Mouse (Mus musculus): ENCODE measurements around the gene Trcg1. TPM values are rescaled to one million over a fixed set of nuclear protein-coding genes. Genes with fewer than 3 reads are reported as not detected.
"Not testable (repeated sequence)": the region's sequence is repeated elsewhere in the genome, so short reads cannot be mapped to it uniquely, and the experiment has no call there.

Trcg1 gene
- polyA plus RNA-seq, 1 experiment, result not detected

DNA sequence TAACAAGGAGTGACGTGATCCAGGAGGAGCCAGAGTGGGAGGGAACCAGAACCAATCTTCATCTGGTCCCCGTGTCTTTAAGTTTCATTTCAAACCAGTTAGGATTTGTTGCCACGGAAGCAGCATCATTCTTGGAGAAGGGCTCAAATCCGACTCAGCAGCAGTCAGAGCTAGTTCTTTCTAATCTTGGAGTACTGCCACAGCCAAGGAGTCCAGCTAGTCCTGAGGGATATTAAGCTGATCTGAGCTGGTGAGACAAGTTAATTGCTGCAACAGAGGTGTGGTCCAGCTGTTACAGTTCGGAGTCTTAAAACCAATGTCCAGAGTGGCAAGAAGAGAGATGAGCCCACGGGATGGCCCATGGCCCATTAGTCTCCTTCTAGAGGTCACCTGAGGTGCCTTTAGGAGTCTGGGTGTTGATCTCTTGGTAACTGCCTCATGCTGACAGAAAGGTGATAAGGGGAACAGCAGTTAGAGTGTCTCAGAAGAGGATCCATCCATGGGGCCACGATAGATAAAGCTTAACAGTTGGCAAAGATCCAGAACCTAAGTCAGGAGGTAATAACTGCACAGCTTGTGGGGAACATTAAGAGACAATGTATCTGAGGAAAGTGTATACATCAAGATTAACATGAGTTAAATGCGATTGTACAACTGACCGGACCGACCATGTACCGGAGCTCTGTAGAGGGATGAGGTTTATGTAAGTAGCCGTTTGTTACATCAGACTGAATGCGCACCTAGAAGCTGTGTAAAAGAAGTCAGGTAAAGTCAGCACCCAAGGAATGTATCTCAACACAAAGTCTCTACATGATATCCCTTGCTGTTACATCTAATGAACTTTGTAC is 10.4 kb upstream of the Trcg1 start:
- Histone ChIP-seq H3K4me2 (ENCODE audit: low read depth) (no peak overlapping the region), H3ac (ENCODE audit: control insufficient read depth, insufficient read length) (no peak overlapping the region), H3K36me3 (ENCODE audit: control insufficient read depth, insufficient read depth) (no peaks in the 10 kb centered on the region), H3K27me3 (ENCODE audit: control insufficient read depth, insufficient read depth, insufficient read length) (no peaks in the 10 kb centered on the region), H3K79me2 (ENCODE audit: control insufficient read depth, insufficient read depth) (no peaks in the 10 kb centered on the region), H3K4me3 (no peak overlapping the region)
- no peak for TF ChIP-seq CEBPB (IDR thresholded peaks at IDR 0.05; ENCODE audit: insufficient read depth, poor library complexity, severe bottlenecking)
- TF ChIP-seq E2F4 (IDR thresholded peaks at IDR 0.05; ENCODE audit: insufficient read depth), result no peak
- no peak for TF ChIP-seq POLR2AphosphoS2 (IDR thresholded peaks at IDR 0.05; ENCODE audit: insufficient read length, low read depth)
- no peak for TF ChIP-seq USF1 (IDR thresholded peaks at IDR 0.05; ENCODE audit: low read depth)
- no peak for TF ChIP-seq POLR2A (IDR thresholded peaks at IDR 0.05; ENCODE audit: insufficient read length, low read depth)
- no peak for TF ChIP-seq MYOD1 (IDR thresholded peaks at IDR 0.05; ENCODE audit: control insufficient read depth in 1 of 3, insufficient read length in 2 of 3, low read depth in 2 of 3)
- TF ChIP-seq MYOG (IDR thresholded peaks at IDR 0.05; ENCODE audit: control insufficient read depth in 1 of 3, insufficient read depth in 1 of 3, insufficient read length in 2 of 3, low read depth in 2 of 3), result no peak
- no peak for TF ChIP-seq REST (IDR thresholded peaks at IDR 0.05; ENCODE audit: insufficient read depth, insufficient read length)
- TF ChIP-seq SRF (IDR thresholded peaks at IDR 0.05; ENCODE audit: control insufficient read depth, insufficient read length, low read depth), result no peak
- no peak for TF ChIP-seq TCF12 (IDR thresholded peaks at IDR 0.05; ENCODE audit: insufficient read depth, poor library complexity, severe bottlenecking)
- TF ChIP-seq TCF3 (IDR thresholded peaks at IDR 0.05; ENCODE audit: insufficient read length, low read depth), result no peak
- TF ChIP-seq MAX (IDR thresholded peaks at IDR 0.05; ENCODE audit: low read depth), result no peak

DNA sequence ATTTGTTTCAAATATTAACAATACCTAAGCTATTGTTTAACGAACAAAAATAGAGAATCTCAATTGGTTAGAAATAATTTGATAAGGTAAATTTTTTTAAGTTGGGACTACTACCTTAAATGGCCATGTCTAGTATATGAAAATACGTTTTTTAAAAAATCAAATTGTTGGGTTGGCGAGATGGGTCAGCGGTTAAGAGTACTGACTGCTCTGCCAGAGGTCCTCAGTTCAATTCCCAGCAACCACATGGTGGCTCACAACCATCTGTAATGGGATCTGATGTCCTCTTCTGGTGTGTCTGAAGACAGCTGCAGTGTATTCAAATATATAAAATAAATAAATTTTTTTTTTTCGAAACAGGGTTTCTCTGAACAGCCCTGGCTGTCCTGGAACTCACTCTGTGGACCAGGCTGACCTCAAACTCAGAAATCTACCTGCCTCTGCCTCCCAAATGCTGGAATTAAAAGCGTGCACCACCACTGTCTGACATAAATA is 9.7 kb upstream of the Trcg1 start:
- H3K4me3 ChIP-seq; H3K79me2 ChIP-seq (ENCODE audit: control insufficient read depth, insufficient read depth); H3K4me2 ChIP-seq (ENCODE audit: low read depth); H3ac ChIP-seq (ENCODE audit: control insufficient read depth, insufficient read length); H3K36me3 ChIP-seq (ENCODE audit: control insufficient read depth, insufficient read depth); H3K27me3 ChIP-seq (ENCODE audit: control insufficient read depth, insufficient read depth, insufficient read length): not testable (repeated sequence)

DNA sequence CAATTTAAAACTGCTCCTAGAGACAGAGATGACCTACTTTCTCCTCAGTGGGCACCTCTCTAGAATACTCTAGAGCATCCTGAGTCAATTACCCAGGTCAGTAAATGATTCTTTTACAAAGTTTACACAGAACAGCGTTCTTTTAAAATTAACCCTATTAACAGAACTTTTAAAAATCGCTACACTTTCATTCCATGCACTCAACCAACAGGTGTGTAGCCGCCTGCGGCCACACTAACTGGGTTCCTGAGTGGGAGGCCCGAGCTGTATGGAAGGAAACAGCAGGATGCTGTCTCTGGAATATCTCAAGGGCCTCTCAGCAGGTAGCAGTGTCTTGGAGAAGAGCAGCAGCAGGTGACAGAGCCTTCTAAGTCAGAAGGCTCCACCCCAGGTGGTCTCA is 9.2 kb upstream of the Trcg1 start:
- no peak for TF ChIP-seq CEBPB (IDR thresholded peaks at IDR 0.05; ENCODE audit: insufficient read depth, poor library complexity, severe bottlenecking)
- no peak for TF ChIP-seq MYOG (IDR thresholded peaks at IDR 0.05; ENCODE audit: control insufficient read depth in 1 of 3, insufficient read depth in 1 of 3, insufficient read length in 2 of 3, low read depth in 2 of 3)
- TF ChIP-seq TCF12 (IDR thresholded peaks at IDR 0.05; ENCODE audit: insufficient read depth, poor library complexity, severe bottlenecking), result no peak
- no peak for TF ChIP-seq MYOD1 (IDR thresholded peaks at IDR 0.05; ENCODE audit: control insufficient read depth in 1 of 3, insufficient read length in 2 of 3, low read depth in 2 of 3)
- TF ChIP-seq SRF (IDR thresholded peaks at IDR 0.05; ENCODE audit: control insufficient read depth, insufficient read length, low read depth), result no peak
- no peak for TF ChIP-seq REST (IDR thresholded peaks at IDR 0.05; ENCODE audit: insufficient read depth, insufficient read length)
- TF ChIP-seq TCF3 (IDR thresholded peaks at IDR 0.05; ENCODE audit: insufficient read length, low read depth), result no peak
- TF ChIP-seq POLR2AphosphoS2 (IDR thresholded peaks at IDR 0.05; ENCODE audit: insufficient read length, low read depth), result no peak
- TF ChIP-seq POLR2A (IDR thresholded peaks at IDR 0.05; ENCODE audit: insufficient read length, low read depth), result no peak
- TF ChIP-seq USF1 (IDR thresholded peaks at IDR 0.05; ENCODE audit: low read depth), result no peak
- TF ChIP-seq E2F4 (IDR thresholded peaks at IDR 0.05; ENCODE audit: insufficient read depth), result no peak
- no peak for TF ChIP-seq MAX (IDR thresholded peaks at IDR 0.05; ENCODE audit: low read depth)
- Histone ChIP-seq H3K4me3 (no peak overlapping the region), H3ac (ENCODE audit: control insufficient read depth, insufficient read length) (no peak overlapping the region)

DNA sequence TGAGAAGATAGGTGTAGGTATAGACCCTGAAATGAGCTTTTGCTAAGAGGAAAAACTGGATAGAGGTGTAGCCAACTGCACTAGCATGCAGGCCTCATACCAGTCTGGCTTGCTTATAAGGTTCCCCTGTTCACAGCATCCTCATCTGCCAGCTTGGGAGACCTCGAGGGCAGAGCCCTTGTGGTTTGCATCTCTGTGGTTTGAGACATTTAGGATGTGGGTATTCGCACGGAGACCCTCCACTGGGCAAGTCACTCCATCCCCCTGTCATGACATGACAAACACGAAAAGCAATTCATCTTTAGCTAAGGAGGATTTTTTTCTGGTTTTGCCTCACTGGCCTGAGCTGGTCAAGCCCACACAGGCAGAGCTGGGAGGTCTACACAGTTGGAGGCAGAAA is 8.2 kb upstream of the Trcg1 start:
- Histone ChIP-seq H3ac (ENCODE audit: control insufficient read depth, insufficient read length) (no peak overlapping the region), H3K36me3 (ENCODE audit: control insufficient read depth, insufficient read depth) (no peaks in the 10 kb centered on the region), H3K27me3 (ENCODE audit: control insufficient read depth, insufficient read depth, insufficient read length) (no peaks in the 10 kb centered on the region), H3K4me2 (ENCODE audit: low read depth) (no peak overlapping the region), H3K79me2 (ENCODE audit: control insufficient read depth, insufficient read depth) (no peaks in the 10 kb centered on the region), H3K4me3 (no peak overlapping the region)
- TF ChIP-seq POLR2A (IDR thresholded peaks at IDR 0.05; ENCODE audit: insufficient read length, low read depth) (no peak), SRF (IDR thresholded peaks at IDR 0.05; ENCODE audit: control insufficient read depth, insufficient read length, low read depth) (no peak), E2F4 (IDR thresholded peaks at IDR 0.05; ENCODE audit: insufficient read depth) (no peak), REST (IDR thresholded peaks at IDR 0.05; ENCODE audit: insufficient read depth, insufficient read length) (no peak), MYOG (IDR thresholded peaks at IDR 0.05; ENCODE audit: control insufficient read depth in 1 of 3, insufficient read depth in 1 of 3, insufficient read length in 2 of 3, low read depth in 2 of 3) (no peak), MAX (IDR thresholded peaks at IDR 0.05; ENCODE audit: low read depth) (no peak), POLR2AphosphoS2 (IDR thresholded peaks at IDR 0.05; ENCODE audit: insufficient read length, low read depth) (no peak), TCF12 (IDR thresholded peaks at IDR 0.05; ENCODE audit: insufficient read depth, poor library complexity, severe bottlenecking) (no peak), TCF3 (IDR thresholded peaks at IDR 0.05; ENCODE audit: insufficient read length, low read depth) (no peak), CEBPB (IDR thresholded peaks at IDR 0.05; ENCODE audit: insufficient read depth, poor library complexity, severe bottlenecking) (no peak), USF1 (IDR thresholded peaks at IDR 0.05; ENCODE audit: low read depth) (no peak), MYOD1 (IDR thresholded peaks at IDR 0.05; ENCODE audit: control insufficient read depth in 1 of 3, insufficient read length in 2 of 3, low read depth in 2 of 3) (no peak)

More for the DNA sequence above, 9.2 kb upstream of the Trcg1 start:
- Histone ChIP-seq H3K79me2 (ENCODE audit: control insufficient read depth, insufficient read depth) (no peaks in the 10 kb centered on the region), H3K36me3 (ENCODE audit: control insufficient read depth, insufficient read depth) (no peaks in the 10 kb centered on the region), H3K4me2 (ENCODE audit: low read depth) (no peak overlapping the region), H3K27me3 (ENCODE audit: control insufficient read depth, insufficient read depth, insufficient read length) (no peaks in the 10 kb centered on the region)

All from myocyte (in vitro differentiated cells).